Mouse (Mus musculus) intestine, embryonic 15.5 days (tissue): ENCODE results near the gene Nit2. TPM values are rescaled to one million over a fixed set of nuclear protein-coding genes. Genes with fewer than 3 reads are reported as not detected.
A peak's percentile ranks its signal among the peaks of the same experiment; 100 is the strongest.

Experiments used
- ATAC-seq: fragments of 200-750 bp; cut with Nextera tagmentation; 2 replicates; pipeline ENCODE4 v1.8.0; 2017; ENCODE audit warnings: moderate TSS enrichment, moderate library complexity
- H3K27ac ChIP-seq: fragments of 300-500 bp; sonication (generic); 2 replicates; pipeline ENCODE4 v1.5.1; 2015; ENCODE audit warnings: mild to moderate bottlenecking, inconsistent platforms
- H3K27me3 ChIP-seq: fragments of 300-500 bp; sonication (generic); replicated peaks from 2 replicates; pipeline ENCODE4 v1.6.1; 2015; ENCODE audit warnings: inconsistent platforms
- H3K36me3 ChIP-seq: fragments of 300-500 bp; sonication (generic); 2 replicates; pipeline ENCODE4 v1.6.1; 2015; ENCODE audit warnings: inconsistent platforms
- H3K4me1 ChIP-seq: fragments of 300-500 bp; sonication (generic); replicated peaks from 2 replicates; pipeline ENCODE4 v1.6.1; 2015; ENCODE audit warnings: inconsistent platforms
- H3K4me2 ChIP-seq: fragments of 300-500 bp; sonication (generic); replicated peaks from 2 replicates; pipeline ENCODE4 v1.6.1; 2015; ENCODE audit warnings: mild to moderate bottlenecking, inconsistent platforms
- H3K4me3 ChIP-seq: fragments of 300-500 bp; sonication (generic); replicated peaks from 2 replicates; pipeline ENCODE4 v1.5.1; 2015; ENCODE audit warnings: inconsistent platforms
- H3K9ac ChIP-seq: fragments of 300-500 bp; sonication (generic); 2 replicates; pipeline ENCODE4 v1.6.1; 2015; ENCODE audit warnings: inconsistent platforms
- H3K9me3 ChIP-seq: fragments of 300-500 bp; sonication (generic); 2 replicates; pipeline ENCODE4 v1.6.1; 2016; ENCODE audit warnings: inconsistent platforms
- WGBS: fragments of 180-500 bp; shearing (Covaris S2); methylation state at CpG from one replicate; pipeline ENCODE4 v1.1.7; 2015; 5-methylcytosine and 5-hydroxymethylcytosine counted together
- polyA plus RNA-seq: library from polyadenylated mRNA; unstranded; fragments of >200 nt; fragmentation: Nextera tagmentation; extraction: Ambion mirVana; gene quantifications from 2 replicates; pipeline ENCODE4 v1.2.1, GENCODE M21; 2015

Gene Nit2
- polyA plus RNA-seq, 1 experiment from 2014 or later, result 74.7 TPM

GRCm38 (mm10) chr16:57159835-57160234 lies 7.3 kb downstream of the Nit2 start:
- H3K9ac ChIP-seq, result no peak overlapping the region
- ATAC-seq, result no peak
- no peaks in the 10 kb centered on the region for H3K9me3 ChIP-seq
- H3K36me3 ChIP-seq, result peaks cover 10% of the 10 kb centered on the region; the same call in 1 of the 2 replicates
- no peak overlapping the region for H3K27ac ChIP-seq
- WGBS, result 68% methylated on average over 7 of the region's 7 CpGs
- H3K4me2 ChIP-seq, result no peak overlapping the region
- no peaks in the 10 kb centered on the region for H3K27me3 ChIP-seq
- H3K4me1 ChIP-seq, result no peaks in the 10 kb centered on the region
- H3K4me3 ChIP-seq, result no peak overlapping the region

- Histone ChIP-seq H3K27me3 (no peaks in the 10 kb centered on the region), H3K9ac (no peak overlapping the region), H3K4me3 (no peak overlapping the region), H3K4me1 (no peaks in the 10 kb centered on the region), H3K9me3 (no peaks in the 10 kb centered on the region), H3K36me3 (peaks cover 14% of the 10 kb centered on the region; the same call in 1 of the 2 replicates), H3K27ac (no peak overlapping the region), H3K4me2 (no peak overlapping the region)
- ATAC-seq, result peak; percentile 17
- 68% methylated on average over 4 of the region's 4 CpGs for WGBS
These were observed 9.4 kb downstream of the Nit2 start for GRCm38 (mm10) chr16:57157728-57158127.

DNA sequence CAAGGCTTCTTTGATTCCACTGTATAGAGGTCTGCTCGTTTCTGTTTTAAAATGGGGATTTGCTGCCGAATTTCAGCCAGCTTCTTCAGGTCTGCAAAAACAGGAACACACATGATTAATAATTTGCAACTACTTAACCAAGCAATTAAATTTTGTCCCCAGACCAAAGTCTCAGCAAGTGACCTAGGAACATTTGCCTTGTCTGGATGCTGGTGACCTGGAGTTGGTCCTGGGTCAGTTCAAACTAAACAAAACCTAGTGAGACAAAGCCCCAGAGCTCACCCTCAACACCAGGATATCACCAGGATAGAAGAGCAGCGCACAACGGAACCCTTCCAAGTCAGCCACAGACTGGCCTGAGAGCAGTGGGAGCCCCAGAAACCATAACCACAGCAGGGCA lies 10.1 kb downstream of the Nit2 start:
- no peak overlapping the region for H3K4me2 ChIP-seq
- no peak overlapping the region for H3K27ac ChIP-seq
- no peak overlapping the region for H3K4me3 ChIP-seq
- ATAC-seq, result no peak
- H3K9me3 ChIP-seq, result no peaks in the 10 kb centered on the region
- H3K36me3 ChIP-seq, result peaks cover 16% of the 10 kb centered on the region; the same call in 1 of the 2 replicates
- H3K27me3 ChIP-seq, result no peaks in the 10 kb centered on the region
- no peaks in the 10 kb centered on the region for H3K4me1 ChIP-seq
- no peak overlapping the region for H3K9ac ChIP-seq
- 88% methylated on average over 4 of the region's 4 CpGs for WGBS

GRCm38 (mm10) chr16:57155899-57156298 lies 11.2 kb downstream of the Nit2 start:
- Histone ChIP-seq H3K27ac (no peak overlapping the region), H3K4me1 (no peaks in the 10 kb centered on the region), H3K9me3 (no peaks in the 10 kb centered on the region), H3K27me3 (no peaks in the 10 kb centered on the region), H3K9ac (no peak overlapping the region), H3K4me3 (no peak overlapping the region), H3K4me2 (no peak overlapping the region), H3K36me3 (peaks cover 21% of the 10 kb centered on the region; the same call in 1 of the 2 replicates)
- ATAC-seq, result 0 out of 2 replicates have a peak, but pooled peaks have one; percentile 15

DNA sequence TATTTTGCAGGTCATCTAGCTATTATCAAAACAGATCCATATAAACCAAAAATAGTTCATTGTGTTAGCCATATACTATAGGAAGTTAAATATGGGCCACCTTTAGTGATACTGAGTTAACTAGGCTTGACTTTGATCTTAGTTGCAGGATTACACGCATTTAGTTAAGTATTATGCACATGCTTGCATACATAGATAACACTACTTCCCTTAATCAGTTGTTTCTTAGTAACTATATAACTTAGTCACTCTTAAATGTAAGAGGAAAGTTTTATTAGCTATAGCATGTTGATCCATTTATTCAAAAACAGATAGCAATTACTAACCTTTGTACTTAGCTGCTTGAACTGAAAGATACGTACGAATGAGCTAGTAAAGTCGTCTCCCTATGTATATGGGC lies 15.7 kb downstream of the Nit2 start:
- no peak overlapping the region for H3K4me2 ChIP-seq
- no peak overlapping the region for H3K9ac ChIP-seq
- no peak overlapping the region for H3K27ac ChIP-seq
- ATAC-seq, result peak; percentile 59; the same call in 1 of the 2 replicates
- H3K27me3 ChIP-seq, result no peaks in the 10 kb centered on the region
- WGBS, result 83% methylated on average over 4 of the region's 4 CpGs
- H3K9me3 ChIP-seq, result no peaks in the 10 kb centered on the region
- peaks cover 26% of the 10 kb centered on the region; the same call in 1 of the 2 replicates for H3K36me3 ChIP-seq
- H3K4me1 ChIP-seq, result no peaks in the 10 kb centered on the region
- H3K4me3 ChIP-seq, result no peak overlapping the region

GRCm38 (mm10) chr16:57144741-57145140 lies 22.4 kb downstream of the Nit2 start:
- Histone ChIP-seq H3K4me1 (no peaks in the 10 kb centered on the region), H3K27me3 (no peaks in the 10 kb centered on the region), H3K4me2 (no peak overlapping the region), H3K36me3 (peaks cover 26% of the 10 kb centered on the region), H3K4me3 (no peak overlapping the region), H3K9me3 (no peaks in the 10 kb centered on the region), H3K9ac (no peak overlapping the region), H3K27ac (no peak overlapping the region)
- WGBS, result 86% methylated on average over 5 of the region's 5 CpGs
- ATAC-seq, result no peak

- no peak overlapping the region for H3K9ac ChIP-seq
- H3K36me3 ChIP-seq, result peaks cover 11% of the 10 kb centered on the region; the same call in 1 of the 2 replicates
- H3K9me3 ChIP-seq, result no peaks in the 10 kb centered on the region
- H3K4me2 ChIP-seq, result no peak overlapping the region
- H3K27me3 ChIP-seq, result no peaks in the 10 kb centered on the region
- 96% methylated on average over 6 of the region's 6 CpGs for WGBS
- no peak for ATAC-seq
- H3K27ac ChIP-seq, result no peak overlapping the region
- H3K4me1 ChIP-seq, result no peaks in the 10 kb centered on the region
- H3K4me3 ChIP-seq, result no peak overlapping the region
These were observed 33.5 kb downstream of the Nit2 start for GRCm38 (mm10) chr16:57133611-57134010.

GRCm38 (mm10) chr16:57132326-57132725 lies 34.8 kb downstream of the Nit2 start:
- no peak for ATAC-seq
- no peak overlapping the region for H3K4me2 ChIP-seq
- no peak overlapping the region for H3K27ac ChIP-seq
- H3K27me3 ChIP-seq, result no peaks in the 10 kb centered on the region
- H3K4me3 ChIP-seq, result no peak overlapping the region
- peaks cover 9% of the 10 kb centered on the region; the same call in 1 of the 2 replicates for H3K36me3 ChIP-seq
- H3K9ac ChIP-seq, result no peak overlapping the region
- no peaks in the 10 kb centered on the region for H3K9me3 ChIP-seq
- peaks cover 4% of the 10 kb centered on the region; the same call in 1 of the 2 replicates for H3K4me1 ChIP-seq
- WGBS, result 30% methylated on average over 1 of the region's 1 CpGs

GRCm38 (mm10) chr16:57131544-57131943 lies 35.6 kb downstream of the Nit2 start:
- no peak for ATAC-seq
- no peak overlapping the region for H3K9ac ChIP-seq
- no peaks in the 10 kb centered on the region for H3K9me3 ChIP-seq
- H3K4me1 ChIP-seq, result peaks cover 4% of the 10 kb centered on the region; the same call in 1 of the 2 replicates
- 80% methylated on average over 4 of the region's 4 CpGs for WGBS
- H3K4me2 ChIP-seq, result no peak overlapping the region
- H3K36me3 ChIP-seq, result peaks cover 5% of the 10 kb centered on the region; the same call in 1 of the 2 replicates
- no peak overlapping the region for H3K4me3 ChIP-seq
- no peak overlapping the region for H3K27ac ChIP-seq
- no peaks in the 10 kb centered on the region for H3K27me3 ChIP-seq

DNA sequence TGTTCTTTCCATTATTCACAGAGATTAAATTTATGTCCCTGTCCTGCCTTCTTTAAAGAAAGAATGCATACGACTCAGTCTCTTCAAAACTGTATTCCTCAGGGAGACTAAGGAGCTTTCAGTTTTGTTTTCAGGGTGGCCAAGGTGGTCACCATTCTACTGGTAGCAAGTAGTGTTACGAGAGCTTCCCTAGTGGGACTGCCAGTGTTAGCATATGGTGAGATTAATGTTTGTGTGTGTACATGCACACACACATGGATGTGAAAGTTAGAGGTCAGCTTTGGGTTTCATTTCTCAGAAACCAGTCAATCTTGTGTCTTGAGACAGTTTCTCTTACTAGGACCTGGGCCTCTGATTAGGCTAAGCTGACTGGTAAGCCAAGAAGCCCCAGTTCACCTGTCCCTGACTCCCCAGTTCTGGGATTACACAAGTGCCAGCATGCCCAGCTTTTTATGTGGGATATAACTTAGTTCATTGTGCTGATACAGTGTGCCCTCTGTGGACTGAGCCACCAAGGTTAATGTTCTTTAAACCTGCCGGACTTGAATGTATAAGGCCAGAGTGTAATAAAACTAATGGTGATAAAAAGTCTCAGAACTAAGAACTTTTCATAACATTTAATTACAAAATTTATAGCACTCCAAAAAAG lies 36.3 kb downstream of the Nit2 start:
- Histone ChIP-seq H3K4me3 (no peak overlapping the region), H3K27ac (no peak overlapping the region)

GRCm38 (mm10) chr16:57127825-57128224 lies 39.3 kb downstream of the Nit2 start:
- ATAC-seq, result no peak
- Histone ChIP-seq H3K27me3 (no peaks in the 10 kb centered on the region), H3K4me1 (peaks cover 15% of the 10 kb centered on the region), H3K27ac (no peak overlapping the region), H3K9ac (no peak overlapping the region), H3K9me3 (no peaks in the 10 kb centered on the region), H3K4me2 (no peak overlapping the region), H3K4me3 (no peak overlapping the region), H3K36me3 (no peaks in the 10 kb centered on the region)
- WGBS, result 39% methylated on average over 2 of the region's 2 CpGs

More for the DNA sequence above, 36.3 kb downstream of the Nit2 start:
- Histone ChIP-seq H3K9ac (no peak overlapping the region), H3K4me1 (peaks cover 4% of the 10 kb centered on the region; the same call in 1 of the 2 replicates), H3K4me2 (no peak overlapping the region), H3K27me3 (no peaks in the 10 kb centered on the region), H3K9me3 (no peaks in the 10 kb centered on the region), H3K36me3 (peaks cover 5% of the 10 kb centered on the region; the same call in 1 of the 2 replicates)
- 72% methylated on average over 3 of the region's 3 CpGs for WGBS
- peak; percentile 76 for ATAC-seq

DNA sequence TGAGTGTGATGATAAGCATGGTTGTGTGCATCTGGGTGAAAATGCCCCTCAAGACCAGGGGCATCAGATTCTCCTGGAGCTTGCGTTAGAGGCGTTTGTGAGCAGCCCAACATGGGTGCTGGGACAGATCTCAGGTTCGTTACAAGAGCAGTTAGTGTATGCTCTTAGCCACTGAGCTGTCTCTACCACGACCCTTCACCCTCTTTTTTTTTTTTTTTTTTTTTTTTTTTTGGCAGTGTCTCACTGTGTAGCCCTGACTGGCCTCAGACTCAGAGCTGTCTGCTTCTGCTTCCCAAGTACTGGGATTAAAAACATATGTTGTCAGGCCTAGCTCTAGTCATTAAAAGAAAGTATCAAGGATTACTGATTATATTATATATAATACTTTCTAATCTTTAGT lies 40.9 kb downstream of the Nit2 start:
- H3K36me3 ChIP-seq, result no peaks in the 10 kb centered on the region
- WGBS, result 60% methylated on average over 4 of the region's 4 CpGs

More for the DNA sequence above, 40.9 kb downstream of the Nit2 start:
- H3K4me1 ChIP-seq, result peaks cover 17% of the 10 kb centered on the region
- ATAC-seq, result no peak
- H3K27ac ChIP-seq, result no peak overlapping the region
- H3K27me3 ChIP-seq, result no peaks in the 10 kb centered on the region
- H3K4me3 ChIP-seq, result no peak overlapping the region
- no peaks in the 10 kb centered on the region for H3K9me3 ChIP-seq
- H3K9ac ChIP-seq, result no peak overlapping the region
- H3K4me2 ChIP-seq, result no peak overlapping the region
